Mouse (Mus musculus) cerebellum, postnatal 36 days (tissue): ENCODE measurements at regions not wholly inside any gene's neighbourhood (a gene's known extent, or its start where the extent isn't known, plus 50 kb on each side); places are given as distances from the start of the nearest gene placed in this dataset.

ENCODE experiments used
- DNase-seq, 2 experiments: peaks; one replicate each; pipeline ENCODE4 v3.0.0; 2021 to 2022; ENCODE audit warnings: mixed read lengths in 2 of 2

GRCm38 (mm10) chr13:83716711-83717171 is 212.9 kb downstream of the Mef2c start:
- DNase-seq = peak; percentile 83 to 87

GRCm38 (mm10) chr13:83717686-83718210 is 213.9 kb downstream of the Mef2c start:
- peak in 1 of 2 experiments; percentile 40 for DNase-seq

- peak; percentile 39 to 59 for DNase-seq
Measured at GRCm38 (mm10) chr13:83718431-83719410, 214.9 kb downstream of the Mef2c start.

GRCm38 (mm10) chr13:83719635-83720291 is 215.9 kb downstream of the Mef2c start:
- DNase-seq = peak; percentile 21 to 60

- DNase-seq = no peak
Measured at GRCm38 (mm10) chr13:83720352-83720751, 216.5 kb downstream of the Mef2c start.

- DNase-seq = peak; percentile 81 to 82
Measured at GRCm38 (mm10) chr13:83720883-83721371, 217.1 kb downstream of the Mef2c start.

- peak; percentile 46 to 65 for DNase-seq
Measured at GRCm38 (mm10) chr13:83721563-83721962, 217.7 kb downstream of the Mef2c start.

- peak; percentile 88 to 89 for DNase-seq
Measured at GRCm38 (mm10) chr13:83722241-83722640, 218.4 kb downstream of the Mef2c start.

- DNase-seq = peak in 1 of 2 experiments; percentile 50
Measured at GRCm38 (mm10) chr13:83722791-83723190, 219.0 kb downstream of the Mef2c start.

GRCm38 (mm10) chr13:83723396-83723795 is 219.6 kb downstream of the Mef2c start:
- no peak for DNase-seq

GRCm38 (mm10) chr13:83724196-83724595 is 220.4 kb downstream of the Mef2c start:
- DNase-seq = peak in 1 of 2 experiments; percentile 34

- peak; percentile 91 for DNase-seq
Measured at GRCm38 (mm10) chr13:83724995-83725394, 221.2 kb downstream of the Mef2c start.

GRCm38 (mm10) chr13:83725831-83726230 is 222.0 kb downstream of the Mef2c start:
- DNase-seq = peak in 1 of 2 experiments; percentile 53

GRCm38 (mm10) chr13:83726346-83726975 is 222.6 kb downstream of the Mef2c start:
- no peak for DNase-seq

GRCm38 (mm10) chr13:83727051-83727765 is 223.4 kb downstream of the Mef2c start:
- DNase-seq = peak; percentile 55 to 73

GRCm38 (mm10) chr13:83727766-83728395 is 224.0 kb downstream of the Mef2c start:
- DNase-seq = no peak

GRCm38 (mm10) chr13:83728421-83729010 is 224.7 kb downstream of the Mef2c start:
- no peak for DNase-seq

GRCm38 (mm10) chr13:83729331-83730009 is 225.6 kb downstream of the Mef2c start:
- peak; percentile 88 to 89 for DNase-seq

GRCm38 (mm10) chr13:83730155-83730712 is 226.4 kb downstream of the Mef2c start:
- no peak for DNase-seq
